Mouse (Mus musculus) midbrain, embryonic 16.5 days (tissue): ENCODE results near the gene St8sia1. TPM values are rescaled to one million over a fixed set of nuclear protein-coding genes. Genes with fewer than 3 reads are reported as not detected.
A peak's percentile ranks its signal among the peaks of the same experiment; 100 is the strongest.

Experiments used
- ATAC-seq: fragments of 200-750 bp; cut with Nextera tagmentation; 2 replicates; pipeline ENCODE4 v1.8.0; 2017; ENCODE audit warnings: moderate TSS enrichment
- H3K27ac ChIP-seq: fragments of 300-500 bp; sonication (generic); 2 replicates; pipeline ENCODE4 v1.5.1; 2014; ENCODE audit warnings: mild to moderate bottlenecking, low read length, mixed read lengths
- H3K27me3 ChIP-seq: fragments of 300-500 bp; sonication (generic); 2 replicates; pipeline ENCODE4 v1.6.1; 2014; ENCODE audit warnings: low read depth, low read length, mixed read lengths; ENCODE audit not compliant: control insufficient read depth, insufficient read depth
- H3K36me3 ChIP-seq: fragments of 300-500 bp; sonication (generic); 2 replicates; pipeline ENCODE4 v1.6.1; 2014; ENCODE audit warnings: mild to moderate bottlenecking, low read length, moderate library complexity, mixed read lengths; ENCODE audit not compliant: control insufficient read depth, insufficient read depth
- H3K4me1 ChIP-seq: fragments of 300-500 bp; sonication (generic); 2 replicates; pipeline ENCODE4 v1.6.1; 2014; ENCODE audit warnings: mild to moderate bottlenecking, low read length, mixed read lengths; ENCODE audit not compliant: control insufficient read depth, insufficient read depth
- H3K4me2 ChIP-seq: fragments of 300-500 bp; sonication (generic); 2 replicates; pipeline ENCODE4 v1.6.1; 2014; ENCODE audit warnings: mild to moderate bottlenecking, low read length, mixed read lengths
- H3K4me3 ChIP-seq: fragments of 300-500 bp; sonication (generic); 2 replicates; pipeline ENCODE4 v1.5.1; 2014; ENCODE audit warnings: low read depth, mild to moderate bottlenecking, low read length, moderate library complexity, mixed read lengths
- H3K9ac ChIP-seq: fragments of 300-500 bp; sonication (generic); 2 replicates; pipeline ENCODE4 v1.6.1; 2014; ENCODE audit warnings: low read depth, low read length, mixed read lengths
- H3K9me3 ChIP-seq: fragments of 300-500 bp; sonication (generic); replicated peaks from 2 replicates; pipeline ENCODE4 v1.6.1; 2014; ENCODE audit warnings: mild to moderate bottlenecking, low read length, mixed read lengths; ENCODE audit not compliant: control insufficient read depth, poor library complexity, severe bottlenecking
- WGBS: fragments of 180-500 bp; shearing (Covaris S2); extraction: QIAGEN DNeasy Blood & Tissue Kit; methylation state at CpG from one replicate; pipeline ENCODE4 v1.1.7; 2014; 5-methylcytosine and 5-hydroxymethylcytosine counted together
- polyA plus RNA-seq: library from polyadenylated mRNA; unstranded; fragments of >200 nt; fragmentation: Nextera tagmentation; extraction: Ambion mirVana; gene quantifications from 2 replicates; pipeline ENCODE4 v1.2.1, GENCODE M21; 2015

St8sia1 gene
- polyA plus RNA-seq, 1 experiment from 2014 or later = 7.5 TPM

DNA sequence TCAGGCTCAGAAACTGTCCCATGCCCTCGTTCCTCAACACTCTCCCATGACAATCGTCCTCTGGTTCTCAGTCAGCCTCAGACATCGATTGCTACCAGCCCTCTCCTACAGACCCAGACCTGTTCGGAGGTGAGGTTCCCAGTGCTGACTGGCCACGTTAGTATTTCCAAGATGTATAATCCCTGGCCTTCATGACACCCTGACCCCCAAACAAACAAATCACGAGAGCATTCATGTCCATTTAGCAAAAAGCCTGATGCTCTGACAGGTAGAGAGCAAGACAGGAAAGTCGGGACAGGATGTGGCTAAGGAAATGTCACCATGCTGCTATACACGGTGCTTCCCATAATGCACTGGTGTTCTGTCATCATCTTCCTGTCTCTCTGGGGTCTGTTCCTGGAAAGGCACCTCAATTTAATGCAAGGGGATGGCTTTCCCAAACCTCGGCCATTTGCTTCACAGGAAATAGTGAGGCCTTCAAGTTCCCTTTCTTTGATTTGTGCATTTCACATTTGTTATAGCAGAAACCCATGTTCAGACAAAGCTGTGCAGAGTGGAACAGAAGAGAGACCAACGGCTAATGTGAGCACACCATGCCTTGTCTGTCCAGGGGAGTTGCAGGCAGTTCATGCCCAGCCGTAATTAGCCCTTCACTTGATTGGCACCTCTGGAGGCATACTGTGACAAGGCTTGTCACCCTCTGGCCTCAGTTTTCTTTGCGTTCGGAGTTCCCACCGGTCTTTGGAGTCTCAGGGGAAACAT lies 184.3 kb downstream of the St8sia1 start:
- H3K27me3 ChIP-seq = no peaks in the 10 kb centered on the region
- peak; percentile 71 for ATAC-seq
- H3K4me1 ChIP-seq = 0 out of 2 replicates have a peak, but pooled peaks cover 2% of the 10 kb centered on the region
- no peaks in the 10 kb centered on the region for H3K9me3 ChIP-seq
- H3K27ac ChIP-seq = no peak overlapping the region
- H3K4me3 ChIP-seq = no peak overlapping the region
- peaks cover 1% of the 10 kb centered on the region; the same call in 1 of the 2 replicates for H3K36me3 ChIP-seq
- 46% methylated on average over 14 of the region's 14 CpGs for WGBS
- H3K9ac ChIP-seq = no peak overlapping the region
- no peak overlapping the region for H3K4me2 ChIP-seq

DNA sequence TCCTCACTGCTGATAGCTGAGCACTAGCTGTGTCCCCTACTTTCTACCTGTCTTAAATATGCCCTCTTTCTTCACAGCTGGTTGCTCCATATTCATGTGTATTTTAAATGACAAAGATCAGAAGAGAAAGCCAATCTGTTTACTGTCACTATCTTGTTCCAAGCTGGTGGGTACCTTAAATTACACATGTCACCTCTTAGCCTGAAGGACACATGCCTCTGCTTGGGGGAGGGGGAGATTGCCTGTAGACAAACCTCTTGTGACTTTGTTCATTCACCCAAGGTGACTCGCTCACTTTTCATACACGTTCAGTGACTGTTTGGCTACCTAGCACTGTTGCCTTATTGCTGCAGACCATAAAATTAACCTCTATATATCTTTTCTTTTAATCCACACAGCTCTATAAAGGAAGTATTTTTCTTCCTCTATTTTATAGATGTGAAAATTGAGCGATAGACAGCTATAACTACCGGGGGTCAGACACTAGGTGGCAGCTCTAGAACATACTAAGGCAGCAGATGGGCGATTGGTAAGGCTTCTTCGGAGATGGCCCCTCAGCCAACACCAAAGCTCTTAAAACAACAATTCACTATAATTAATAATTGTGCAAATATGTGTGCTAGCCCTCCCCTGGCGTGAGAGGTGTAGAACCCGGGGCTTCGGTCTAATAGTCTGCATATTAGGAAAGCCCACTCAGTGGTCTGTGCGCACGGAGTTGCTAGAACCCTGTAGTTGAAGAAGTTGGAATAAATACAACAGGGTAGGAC lies 185.0 kb downstream of the St8sia1 start:
- no peak overlapping the region for H3K27ac ChIP-seq
- peaks cover 6% of the 10 kb centered on the region; the same call in 1 of the 2 replicates for H3K36me3 ChIP-seq
- no peak overlapping the region for H3K9ac ChIP-seq
- H3K27me3 ChIP-seq = no peaks in the 10 kb centered on the region
- 0 out of 2 replicates have a peak, but pooled peaks cover 2% of the 10 kb centered on the region for H3K4me1 ChIP-seq
- H3K4me2 ChIP-seq = no peak overlapping the region
- H3K4me3 ChIP-seq = no peak overlapping the region
- 47% methylated on average over 11 of the region's 11 CpGs for WGBS
- peak; percentile 72 for ATAC-seq
- H3K9me3 ChIP-seq = no peaks in the 10 kb centered on the region

DNA sequence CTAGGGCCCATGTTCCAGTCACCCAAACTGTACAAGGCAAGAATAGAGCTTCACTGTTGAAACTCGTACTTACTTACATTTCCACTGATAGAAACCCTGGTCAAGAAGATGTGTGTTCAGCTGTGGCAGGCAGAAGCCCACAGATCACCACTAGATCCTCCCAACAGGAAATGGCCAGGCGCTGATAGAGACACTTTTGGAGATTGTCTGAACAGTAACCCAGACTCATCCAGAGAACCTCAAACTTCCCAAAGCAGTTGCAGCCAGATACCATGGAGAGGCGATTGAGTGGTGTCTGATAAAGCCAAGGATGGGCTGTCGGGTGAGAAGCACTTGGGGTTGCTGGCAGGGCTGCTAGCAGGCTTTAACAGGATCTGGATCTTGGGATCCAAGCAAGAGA lies 187.3 kb downstream of the St8sia1 start:
- no peak for ATAC-seq
- no peak overlapping the region for H3K27ac ChIP-seq
- WGBS = 84% methylated on average over 4 of the region's 4 CpGs
- no peak overlapping the region for H3K9ac ChIP-seq
- H3K4me1 ChIP-seq = 0 out of 2 replicates have a peak, but pooled peaks cover 2% of the 10 kb centered on the region
- peaks cover 18% of the 10 kb centered on the region for H3K36me3 ChIP-seq
- no peak overlapping the region for H3K4me3 ChIP-seq
- no peaks in the 10 kb centered on the region for H3K9me3 ChIP-seq
- H3K4me2 ChIP-seq = no peak overlapping the region
- no peaks in the 10 kb centered on the region for H3K27me3 ChIP-seq

DNA sequence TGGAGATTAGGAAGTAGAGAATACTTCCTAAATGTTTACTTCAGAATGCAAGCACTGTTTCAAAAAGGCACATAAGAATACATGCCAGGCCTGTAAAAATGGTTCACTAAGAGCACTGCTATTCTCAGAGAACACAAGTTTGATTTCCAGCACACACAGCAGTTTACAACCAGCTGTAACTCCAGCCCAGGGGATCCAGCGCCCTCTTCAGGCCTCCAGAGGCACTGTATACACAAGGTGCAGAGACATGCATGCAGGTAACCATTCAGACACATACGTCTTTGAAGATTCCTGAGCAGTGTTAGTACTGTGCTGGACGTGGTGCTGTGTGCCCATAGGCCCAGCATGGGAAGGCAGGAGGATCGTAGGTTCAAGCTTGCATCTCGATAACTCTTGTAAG lies 190.7 kb downstream of the St8sia1 start:
- WGBS = 93% methylated on average over 5 of the region's 5 CpGs
- ATAC-seq = no peak
- no peak overlapping the region for H3K4me2 ChIP-seq
- H3K4me1 ChIP-seq = no peaks in the 10 kb centered on the region
- H3K36me3 ChIP-seq = peaks cover 35% of the 10 kb centered on the region
- no peak overlapping the region for H3K9ac ChIP-seq
- no peaks in the 10 kb centered on the region for H3K27me3 ChIP-seq
- no peak overlapping the region for H3K27ac ChIP-seq
- H3K9me3 ChIP-seq = no peaks in the 10 kb centered on the region
- H3K4me3 ChIP-seq = no peak overlapping the region

DNA sequence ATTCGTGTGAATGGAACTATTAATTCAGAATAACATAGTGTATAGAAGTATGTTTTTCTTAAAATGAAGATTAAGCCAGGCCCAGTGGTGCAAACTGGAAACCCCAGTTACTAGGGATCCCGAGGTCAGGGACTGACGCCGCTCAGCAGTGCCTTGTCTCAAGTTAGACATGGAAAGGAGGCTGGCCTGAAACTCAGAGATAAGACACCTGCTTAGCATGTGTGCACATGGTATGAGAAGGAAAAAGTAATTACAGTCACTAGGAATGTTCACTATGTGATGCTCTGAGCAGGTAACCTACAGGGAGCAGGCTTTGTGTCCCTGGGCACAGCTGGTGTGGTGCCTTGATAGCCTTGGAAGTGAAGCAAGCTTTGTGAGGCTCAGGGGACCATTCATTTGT lies 192.6 kb downstream of the St8sia1 start:
- no peaks in the 10 kb centered on the region for H3K4me1 ChIP-seq
- no peak overlapping the region for H3K4me2 ChIP-seq
- ATAC-seq = no peak
- 98% methylated on average over 4 of the region's 4 CpGs for WGBS
- no peaks in the 10 kb centered on the region for H3K9me3 ChIP-seq
- H3K27ac ChIP-seq = no peak overlapping the region
- H3K9ac ChIP-seq = no peak overlapping the region
- H3K4me3 ChIP-seq = no peak overlapping the region
- peaks cover 48% of the 10 kb centered on the region for H3K36me3 ChIP-seq
- no peaks in the 10 kb centered on the region for H3K27me3 ChIP-seq

Other genes with a start within 250 kb of the St8sia1 start
- gene Cmas, start 207.8 kb downstream of the St8sia1 start, polyA plus RNA-seq = 226 and 229 TPM in 2 replicates
- 0.24 and 0.25 TPM in 2 replicates for gene Sult6b2, start 159.9 kb downstream of the St8sia1 start, polyA plus RNA-seq
- gene C2cd5, start 135.7 kb upstream of the St8sia1 start, polyA plus RNA-seq = 43.2 and 52.4 TPM in 2 replicates
- 50.9 and 53.0 TPM in 2 replicates for gene Etnk1, start 202.8 kb upstream of the St8sia1 start, polyA plus RNA-seq